Mouse (Mus musculus) CH12.LX (cell line): ENCODE results near the gene Pmp22.

ENCODE experiments used
- CTCF ChIP-seq, 2 experiments: IDR thresholded peaks in 1 of 2; conservative IDR thresholded peaks in 1 of 2; 2 replicates each; pipeline ENCODE4 v1.5.1; 2011 to 2012; ENCODE audit warnings: low read depth in 2 of 2, low read length in 2 of 2, improper control_type of control experiment in 1 of 2, inconsistent platforms in 1 of 2, mild to moderate bottlenecking in 1 of 2, moderate library complexity in 1 of 2
- EP300 ChIP-seq: IDR thresholded peaks from 2 replicates; pipeline ENCODE4 v1.6.1; 2011; ENCODE audit warnings: low read length, improper control_type of control experiment
- GABPA ChIP-seq: IDR thresholded peaks from 2 replicates; pipeline ENCODE4 v1.6.1; 2012; ENCODE audit warnings: low read depth, low read length, improper control_type of control experiment, inconsistent platforms; ENCODE audit not compliant: insufficient replicate concordance
- MAX ChIP-seq: IDR thresholded peaks from 2 replicates; pipeline ENCODE4 v1.6.1; 2011; ENCODE audit warnings: low read length, improper control_type of control experiment
- NRF1 ChIP-seq: IDR thresholded peaks from 2 replicates; pipeline ENCODE4 v1.6.1; 2014; ENCODE audit warnings: low read depth, mild to moderate bottlenecking, inconsistent platforms, low read length, improper control_type of control experiment, moderate library complexity
- POLR2A ChIP-seq: IDR thresholded peaks from 2 replicates; pipeline ENCODE4 v1.6.1; 2011; ENCODE audit warnings: low read depth, mild to moderate bottlenecking, improper control_type of control experiment, low read length
- SIN3A ChIP-seq: IDR thresholded peaks from 2 replicates; pipeline ENCODE4 v1.6.1; 2012; ENCODE audit warnings: low read length, improper control_type of control experiment, inconsistent platforms
- TCF12 ChIP-seq: IDR thresholded peaks from 2 replicates; pipeline ENCODE4 v1.6.1; 2014; ENCODE audit warnings: low read depth, mild to moderate bottlenecking, inconsistent platforms, low read length, improper control_type of control experiment

- TF ChIP-seq SIN3A, result no peak
- no peak for TF ChIP-seq POLR2A
- no peak for TF ChIP-seq CTCF (conservative IDR thresholded peaks at IDR 0.05 in 1 of 2, IDR thresholded peaks at IDR 0.05 in 1 of 2; ENCODE audit: low read depth in 2 of 2, low read length in 2 of 2)
- no peak for TF ChIP-seq GABPA
- TF ChIP-seq MAX, result no peak
- TF ChIP-seq NRF1, result no peak
- TF ChIP-seq TCF12, result no peak
- TF ChIP-seq EP300, result no peak
Observed at GRCm38 (mm10) chr11:63131001-63131692, 2.4 kb downstream of the Pmp22 start.
